Mouse (Mus musculus): Measurements from ENCODE around the gene Usp53. TPM values are rescaled to one million over a fixed set of nuclear protein-coding genes. Genes with fewer than 3 reads are reported as not detected.

The Usp53 gene
- polyA plus RNA-seq, 1 experiment = 19.5 TPM

DNA sequence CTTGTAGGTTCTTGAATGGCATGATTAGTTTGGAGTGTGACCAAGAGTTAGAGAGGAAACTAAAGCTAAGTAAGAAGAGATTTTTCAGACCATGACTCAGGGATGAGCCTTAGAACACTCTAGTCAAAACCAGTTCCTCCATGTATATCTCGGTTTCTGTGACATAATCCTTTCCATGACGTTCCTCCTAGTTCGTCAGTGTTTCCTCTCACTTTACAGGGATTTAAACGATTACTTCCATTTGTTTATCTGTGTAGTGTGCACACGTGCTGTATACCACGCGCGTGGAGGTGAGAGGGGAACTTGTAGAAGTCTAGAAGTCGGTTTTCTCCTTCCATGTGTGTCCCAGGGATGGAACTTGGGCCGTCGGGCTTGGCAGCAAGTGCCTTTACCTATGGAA lies 2.6 kb upstream of the Usp53 start:
- Histone ChIP-seq H3K4me1 (ENCODE audit: control insufficient read depth, insufficient read depth, low read length) (no peaks in the 10 kb centered on the region), H3K27ac (ENCODE audit: insufficient read depth, low read length) (no peak overlapping the region), H3K27me3 (ENCODE audit: control insufficient read depth, insufficient read depth, low read length, poor library complexity, severe bottlenecking) (no peaks in the 10 kb centered on the region), H3K9me3 (replicated peaks; ENCODE audit: control insufficient read depth, insufficient read depth, low read length, poor library complexity, severe bottlenecking) (no peaks in the 10 kb centered on the region), H3K4me3 (ENCODE audit: low read depth, low read length) (no peak overlapping the region), H3K36me3 (ENCODE audit: control insufficient read depth, insufficient read depth, low read length, poor library complexity, severe bottlenecking) (no peaks in the 10 kb centered on the region), H3K9ac (ENCODE audit: low read depth, poor library complexity, severe bottlenecking) (no peak overlapping the region)
- no peak for TF ChIP-seq CTCF (IDR thresholded peaks at IDR 0.05; ENCODE audit: low read depth, low read length)
- TF ChIP-seq EP300 (IDR thresholded peaks at IDR 0.05; ENCODE audit: insufficient read depth, low read depth, low read length) = no peak
- TF ChIP-seq POLR2A (IDR thresholded peaks at IDR 0.05; ENCODE audit: insufficient read depth, low read length) = no peak

DNA sequence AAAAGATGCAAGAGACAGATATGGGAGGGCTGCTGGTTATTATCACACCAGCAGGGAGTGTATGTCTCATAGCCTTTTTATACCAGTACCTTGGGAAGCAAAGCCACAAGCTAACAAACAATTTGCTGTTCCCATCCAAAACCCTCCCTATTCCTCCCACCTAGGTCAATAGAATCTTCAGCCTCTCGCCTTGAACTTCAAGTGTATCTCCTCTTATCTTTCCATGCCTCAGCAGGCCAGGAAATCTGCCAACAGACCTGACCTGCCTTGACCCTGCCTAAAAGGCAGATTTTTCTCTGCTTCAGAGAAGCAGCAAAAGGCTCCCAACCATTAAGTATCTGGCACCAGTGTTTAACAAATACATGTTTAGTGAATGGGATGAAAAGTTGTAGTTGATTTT lies 2.1 kb upstream of the Usp53 start:
- Histone ChIP-seq H3K27me3 (ENCODE audit: control insufficient read depth, insufficient read depth, low read length, poor library complexity, severe bottlenecking) (no peaks in the 10 kb centered on the region), H3K9ac (ENCODE audit: low read depth, poor library complexity, severe bottlenecking) (0 out of 2 replicates have a peak overlapping the region, but pooled peaks have one; percentile 97), H3K27ac (ENCODE audit: insufficient read depth, low read length) (peak overlapping the region; percentile 51; the same call in 1 of the 2 replicates), H3K36me3 (ENCODE audit: control insufficient read depth, insufficient read depth, low read length, poor library complexity, severe bottlenecking) (no peaks in the 10 kb centered on the region), H3K4me3 (ENCODE audit: low read depth, low read length) (no peak overlapping the region), H3K9me3 (replicated peaks; ENCODE audit: control insufficient read depth, insufficient read depth, low read length, poor library complexity, severe bottlenecking) (no peaks in the 10 kb centered on the region), H3K4me1 (ENCODE audit: control insufficient read depth, insufficient read depth, low read length) (no peaks in the 10 kb centered on the region)
- TF ChIP-seq POLR2A (IDR thresholded peaks at IDR 0.05; ENCODE audit: insufficient read depth, low read length) (no peak), EP300 (IDR thresholded peaks at IDR 0.05; ENCODE audit: insufficient read depth, low read depth, low read length) (no peak), CTCF (IDR thresholded peaks at IDR 0.05; ENCODE audit: low read depth, low read length) (no peak)

DNA sequence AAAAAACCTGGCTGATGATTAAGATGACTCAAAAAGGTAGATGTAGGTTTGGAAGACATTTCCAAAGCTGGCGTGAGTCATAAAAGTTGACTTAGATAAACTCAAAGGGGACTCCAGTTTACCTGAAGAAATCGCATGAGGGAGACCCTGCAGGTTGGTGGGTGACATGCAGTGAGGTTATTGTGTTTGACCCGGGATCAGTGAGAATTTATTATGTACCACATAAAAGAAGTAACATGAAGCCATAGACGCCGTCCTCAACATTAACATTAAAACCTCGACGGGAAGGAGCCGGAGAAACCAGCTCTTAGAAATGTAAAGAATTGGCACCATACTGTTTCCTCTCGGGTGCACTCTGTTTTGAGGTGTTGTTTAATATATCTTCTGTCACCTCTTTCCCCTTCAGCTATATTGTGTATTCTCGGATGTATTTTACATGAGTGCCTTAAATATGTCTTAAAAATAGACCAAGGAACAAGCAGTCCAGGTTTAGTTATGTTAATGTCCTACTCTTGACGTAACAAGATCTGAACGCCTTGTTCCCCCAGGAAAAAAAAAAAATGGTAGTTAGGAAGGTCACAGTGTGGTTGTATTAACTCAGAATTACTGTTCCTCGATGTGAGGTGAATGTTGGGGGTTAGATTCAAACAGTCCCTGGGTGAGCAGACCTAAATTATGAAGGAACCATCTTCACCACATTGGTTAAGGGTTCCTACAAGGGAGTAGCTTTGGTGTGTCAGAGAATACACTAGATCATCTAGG lies 1.1 kb upstream of the Usp53 start:
- Histone ChIP-seq H3K4me3 (ENCODE audit: low read depth, low read length) (peak overlapping the region; percentile 99), H3K9me3 (replicated peaks; ENCODE audit: control insufficient read depth, insufficient read depth, low read length, poor library complexity, severe bottlenecking) (no peaks in the 10 kb centered on the region), H3K27ac (ENCODE audit: insufficient read depth, low read length) (peak overlapping the region; percentile 83), H3K9ac (ENCODE audit: low read depth, poor library complexity, severe bottlenecking) (peak overlapping the region; percentile 97), H3K36me3 (ENCODE audit: control insufficient read depth, insufficient read depth, low read length, poor library complexity, severe bottlenecking) (no peaks in the 10 kb centered on the region), H3K4me1 (ENCODE audit: control insufficient read depth, insufficient read depth, low read length) (peaks cover 1% of the 10 kb centered on the region), H3K27me3 (ENCODE audit: control insufficient read depth, insufficient read depth, low read length, poor library complexity, severe bottlenecking) (no peaks in the 10 kb centered on the region)
- TF ChIP-seq POLR2A (IDR thresholded peaks at IDR 0.05; ENCODE audit: insufficient read depth, low read length) = no peak

DNA sequence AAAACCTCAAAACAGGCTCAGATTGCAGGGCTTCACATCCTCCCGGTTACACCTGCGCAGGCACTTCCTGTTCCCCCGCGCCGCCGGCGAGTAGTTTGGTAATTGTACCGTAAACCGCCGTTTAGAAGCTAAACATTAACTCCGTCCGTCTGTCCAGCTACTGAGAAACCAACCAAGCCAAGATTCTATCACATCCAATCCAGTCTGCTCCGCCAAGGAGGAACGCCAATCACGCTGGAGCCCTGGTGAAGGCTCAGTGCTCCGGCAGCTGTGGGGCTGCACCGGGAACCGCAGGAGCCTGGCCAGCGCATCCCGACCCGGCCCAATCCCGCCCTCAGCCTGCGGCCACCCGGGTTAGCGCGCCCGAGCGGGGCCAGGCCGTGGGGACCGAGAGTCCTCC lies 461 bp downstream of the Usp53 start:
- Histone ChIP-seq H3K4me3 (ENCODE audit: low read depth, low read length) (peak overlapping the region; percentile 85), H3K27ac (ENCODE audit: insufficient read depth, low read length) (peak overlapping the region; percentile 80), H3K4me1 (ENCODE audit: control insufficient read depth, insufficient read depth, low read length) (peaks cover 1% of the 10 kb centered on the region), H3K9me3 (replicated peaks; ENCODE audit: control insufficient read depth, insufficient read depth, low read length, poor library complexity, severe bottlenecking) (no peaks in the 10 kb centered on the region), H3K27me3 (ENCODE audit: control insufficient read depth, insufficient read depth, low read length, poor library complexity, severe bottlenecking) (no peaks in the 10 kb centered on the region), H3K36me3 (ENCODE audit: control insufficient read depth, insufficient read depth, low read length, poor library complexity, severe bottlenecking) (peaks cover 4% of the 10 kb centered on the region), H3K9ac (ENCODE audit: low read depth, poor library complexity, severe bottlenecking) (peak overlapping the region; percentile 73)
- TF ChIP-seq EP300 (IDR thresholded peaks at IDR 0.05; ENCODE audit: insufficient read depth, low read depth, low read length) (no peak), POLR2A (IDR thresholded peaks at IDR 0.05; ENCODE audit: insufficient read depth, low read length) (no peak), CTCF (IDR thresholded peaks at IDR 0.05; ENCODE audit: low read depth, low read length) (no peak)

DNA sequence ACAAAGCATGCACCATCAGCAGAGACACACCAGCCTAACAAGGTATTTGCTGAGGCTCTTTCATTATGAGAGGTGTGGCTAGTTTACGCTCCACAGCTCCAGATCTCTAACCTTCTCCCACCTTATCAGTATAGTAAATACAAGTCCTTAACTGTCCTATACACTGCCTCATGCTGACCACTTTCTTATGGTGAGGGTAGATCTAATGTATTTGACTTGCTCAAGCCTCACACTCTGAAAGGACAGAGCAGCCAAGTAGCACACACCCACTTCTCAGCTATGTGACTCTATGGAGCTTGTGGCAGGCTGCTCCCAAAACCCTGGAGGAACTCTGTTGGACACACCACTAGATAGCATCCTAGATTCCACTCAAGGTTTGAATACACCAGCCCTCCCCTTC lies 8.3 kb downstream of the Usp53 start:
- Histone ChIP-seq H3K9ac (ENCODE audit: low read depth, poor library complexity, severe bottlenecking) (no peak overlapping the region), H3K27me3 (ENCODE audit: control insufficient read depth, insufficient read depth, low read length, poor library complexity, severe bottlenecking) (no peaks in the 10 kb centered on the region), H3K4me3 (ENCODE audit: low read depth, low read length) (no peak overlapping the region), H3K9me3 (replicated peaks; ENCODE audit: control insufficient read depth, insufficient read depth, low read length, poor library complexity, severe bottlenecking) (no peaks in the 10 kb centered on the region), H3K27ac (ENCODE audit: insufficient read depth, low read length) (no peak overlapping the region), H3K36me3 (ENCODE audit: control insufficient read depth, insufficient read depth, low read length, poor library complexity, severe bottlenecking) (peaks cover 9% of the 10 kb centered on the region), H3K4me1 (ENCODE audit: control insufficient read depth, insufficient read depth, low read length) (no peaks in the 10 kb centered on the region)
- no peak for TF ChIP-seq CTCF (IDR thresholded peaks at IDR 0.05; ENCODE audit: low read depth, low read length)
- no peak for TF ChIP-seq EP300 (IDR thresholded peaks at IDR 0.05; ENCODE audit: insufficient read depth, low read depth, low read length)
- TF ChIP-seq POLR2A (IDR thresholded peaks at IDR 0.05; ENCODE audit: insufficient read depth, low read length) = no peak

DNA sequence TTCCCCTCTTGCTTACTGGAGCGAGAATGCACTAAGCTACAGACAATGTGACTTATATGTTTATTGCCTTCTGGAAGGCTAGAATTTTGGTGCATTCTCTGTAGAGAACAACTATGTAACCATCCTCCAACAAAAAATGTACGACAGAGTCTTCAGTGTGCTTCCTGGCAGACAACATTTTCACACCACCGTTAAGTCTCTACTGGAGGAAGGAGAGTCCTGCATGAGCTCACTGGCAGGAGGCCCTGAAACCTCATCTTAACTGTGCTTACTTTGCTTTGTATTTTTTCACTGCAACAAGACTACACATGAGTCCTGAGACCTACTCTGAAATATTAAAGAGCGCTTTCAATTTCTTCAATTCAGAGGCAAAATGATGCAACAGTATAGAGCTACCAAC lies 8.9 kb downstream of the Usp53 start:
- H3K9me3 ChIP-seq (replicated peaks; ENCODE audit: control insufficient read depth, insufficient read depth, low read length, poor library complexity, severe bottlenecking) = no peaks in the 10 kb centered on the region
- no peak overlapping the region for H3K27ac ChIP-seq (ENCODE audit: insufficient read depth, low read length)
- H3K36me3 ChIP-seq (ENCODE audit: control insufficient read depth, insufficient read depth, low read length, poor library complexity, severe bottlenecking) = peaks cover 9% of the 10 kb centered on the region
- TF ChIP-seq EP300 (IDR thresholded peaks at IDR 0.05; ENCODE audit: insufficient read depth, low read depth, low read length) (no peak), CTCF (IDR thresholded peaks at IDR 0.05; ENCODE audit: low read depth, low read length) (no peak), POLR2A (IDR thresholded peaks at IDR 0.05; ENCODE audit: insufficient read depth, low read length) (no peak)
- H3K4me1 ChIP-seq (ENCODE audit: control insufficient read depth, insufficient read depth, low read length) = no peaks in the 10 kb centered on the region
- no peak overlapping the region for H3K9ac ChIP-seq (ENCODE audit: low read depth, poor library complexity, severe bottlenecking)
- H3K4me3 ChIP-seq (ENCODE audit: low read depth, low read length) = no peak overlapping the region
- no peaks in the 10 kb centered on the region for H3K27me3 ChIP-seq (ENCODE audit: control insufficient read depth, insufficient read depth, low read length, poor library complexity, severe bottlenecking)
